Mouse (Mus musculus): Measurements from ENCODE around the gene Prkar2b. TPM values are rescaled to one million over a fixed set of nuclear protein-coding genes. Genes with fewer than 3 reads are reported as not detected.

Prkar2b gene
- total and polyA plus RNA-seq, 3 experiments: 15.7 to 154 (median 34.1) TPM

DNA sequence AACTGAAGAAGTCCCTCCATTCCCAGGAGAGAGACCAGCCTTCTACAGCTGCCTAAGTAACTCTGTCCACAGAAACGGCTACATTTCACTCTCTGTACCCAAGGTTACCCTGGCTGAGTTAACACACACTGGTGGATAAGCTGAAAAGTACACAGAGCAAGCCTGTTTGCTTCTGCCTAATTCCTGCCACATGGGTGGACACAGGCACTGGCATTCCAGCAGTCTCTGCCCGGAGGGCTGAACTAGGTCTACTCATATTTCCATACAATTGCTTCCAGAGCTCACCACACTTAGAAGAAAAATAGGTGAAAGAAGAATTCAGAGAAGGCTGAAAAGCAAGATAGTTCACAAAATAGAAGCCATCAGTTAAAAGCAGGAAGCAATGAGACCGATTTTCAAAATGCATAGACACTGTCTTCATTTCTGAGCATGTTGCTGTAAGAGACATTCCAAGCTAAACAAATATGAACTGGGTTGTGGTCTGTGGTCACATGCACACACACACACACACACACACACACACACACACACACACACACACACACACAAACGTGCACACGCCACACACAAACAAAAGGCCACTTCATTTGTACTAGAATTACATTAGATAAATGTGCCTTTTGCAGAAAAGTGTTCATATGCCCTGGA is 16.5 kb downstream of the Prkar2b start:
- H3K27me3 ChIP-seq (ENCODE audit: control insufficient read depth in 1 of 2, insufficient read depth in 2 of 2, low read length in 2 of 2): no peaks in the 10 kb centered on the region
- H3K9me3 ChIP-seq (replicated peaks; ENCODE audit: insufficient read depth, low read length): no peaks in the 10 kb centered on the region
- H3K27ac ChIP-seq (ENCODE audit: control insufficient read depth, low read depth, low read length): no peak overlapping the region
- no peak overlapping the region for H3K4me3 ChIP-seq (ENCODE audit: control insufficient read depth in 1 of 2, insufficient read depth in 1 of 2, low read depth in 2 of 2, low read length in 2 of 2)
- TF ChIP-seq POLR2AphosphoS2 (IDR thresholded peaks at IDR 0.05; ENCODE audit: low read length): no peak
- TF ChIP-seq GATA1 (IDR thresholded peaks at IDR 0.05; ENCODE audit: low read depth, low read length): no peak
- no peak for TF ChIP-seq HCFC1 (IDR thresholded peaks at IDR 0.05; ENCODE audit: low read depth, low read length)
- no peak for TF ChIP-seq TBP (IDR thresholded peaks at IDR 0.05; ENCODE audit: low read depth, low read length)
- TF ChIP-seq GABPA (IDR thresholded peaks at IDR 0.05; ENCODE audit: low read depth, low read length): no peak
- TF ChIP-seq USF1 (IDR thresholded peaks at IDR 0.05; ENCODE audit: low read depth, low read length): no peak
- no peak for TF ChIP-seq ZKSCAN1 (IDR thresholded peaks at IDR 0.05; ENCODE audit: low read depth, low read length)
- TF ChIP-seq POLR2AphosphoS5 (IDR thresholded peaks at IDR 0.05; ENCODE audit: borderline replicate concordance, low read depth, low read length): no peak
- peaks cover 3 to 5% of the 10 kb centered on the region in 2 experiments; a peak in 3 of 4 replicates for H3K4me1 ChIP-seq (ENCODE audit: control insufficient read depth in 1 of 2, insufficient read depth in 2 of 2, low read length in 2 of 2)
- no peak overlapping the region for H3K9ac ChIP-seq (ENCODE audit: control insufficient read depth, low read depth, low read length, poor library complexity, severe bottlenecking)
- H3K79me2 ChIP-seq (ENCODE audit: control insufficient read depth, insufficient read depth, low read length, poor library complexity): peaks cover 8% of the 10 kb centered on the region
- no peak for DNase-seq (ENCODE audit: low read depth, low spot score)
- peaks cover 0 to 13% of the 10 kb centered on the region in 2 experiments; a peak in 3 of 4 replicates for H3K36me3 ChIP-seq (ENCODE audit: control insufficient read depth in 1 of 2, insufficient read depth in 2 of 2, low read length in 2 of 2)

- no peaks in the 10 kb centered on the region for H3K4me1 ChIP-seq (ENCODE audit: control insufficient read depth in 1 of 2, insufficient read depth in 2 of 2, low read length in 2 of 2)
- no peaks in the 10 kb centered on the region for H3K9me3 ChIP-seq (replicated peaks; ENCODE audit: insufficient read depth, low read length)
- no peaks in the 10 kb centered on the region for H3K27me3 ChIP-seq (ENCODE audit: control insufficient read depth in 1 of 2, insufficient read depth in 2 of 2, low read length in 2 of 2)
- H3K36me3 ChIP-seq (ENCODE audit: control insufficient read depth in 1 of 2, insufficient read depth in 2 of 2, low read length in 2 of 2): no peaks in the 10 kb centered on the region; a peak in 1 of 4 replicates
- TF ChIP-seq ZC3H11A (IDR thresholded peaks at IDR 0.05; ENCODE audit: low read depth, low read length) (no peak), MAX (IDR thresholded peaks at IDR 0.05; ENCODE audit: low read length) (no peak), POLR2AphosphoS5 (IDR thresholded peaks at IDR 0.05; ENCODE audit: borderline replicate concordance, low read depth, low read length) (no peak), ETS1 (IDR thresholded peaks at IDR 0.05; ENCODE audit: low read depth, low read length) (no peak), ELF1 (IDR thresholded peaks at IDR 0.05; ENCODE audit: low read depth, low read length) (no peak), JUND (IDR thresholded peaks at IDR 0.05; ENCODE audit: low read depth, low read length) (no peak), USF1 (IDR thresholded peaks at IDR 0.05; ENCODE audit: low read depth, low read length) (no peak), CHD2 (IDR thresholded peaks at IDR 0.05; ENCODE audit: low read length) (no peak), CTCF (IDR thresholded peaks at IDR 0.05 in 2 of 3, conservative IDR thresholded peaks at IDR 0.05 in 1 of 3; ENCODE audit: control insufficient read depth in 1 of 3, insufficient read depth in 1 of 3, low read depth in 2 of 3, low read length in 3 of 3, poor library complexity in 1 of 3, severe bottlenecking in 1 of 3) (no peak), CHD1 (IDR thresholded peaks at IDR 0.05; ENCODE audit: low read depth, low read length) (no peak), UBTF (IDR thresholded peaks at IDR 0.05; ENCODE audit: borderline replicate concordance, insufficient read depth, low read depth, low read length) (no peak), NELFE (IDR thresholded peaks at IDR 0.05; ENCODE audit: low read depth, low read length) (no peak)
- H3K79me2 ChIP-seq (ENCODE audit: control insufficient read depth, insufficient read depth, low read length, poor library complexity): no peaks in the 10 kb centered on the region; the same call in 1 of the 2 replicates
- DNase-seq (ENCODE audit: low read depth, low spot score): no peak
- H3K27ac ChIP-seq (ENCODE audit: control insufficient read depth, low read depth, low read length): no peak overlapping the region
- H3K4me3 ChIP-seq (ENCODE audit: control insufficient read depth in 1 of 2, insufficient read depth in 1 of 2, low read depth in 2 of 2, low read length in 2 of 2): no peak overlapping the region
- no peak overlapping the region for H3K9ac ChIP-seq (ENCODE audit: control insufficient read depth, low read depth, low read length, poor library complexity, severe bottlenecking)
Observed at GRCm38 (mm10) chr12:32033536-32033935, 27.6 kb downstream of the Prkar2b start.

All from MEL (cell line).